ENCODE assay signal across 8 mouse cellular contexts in the genomic region with DNA sequence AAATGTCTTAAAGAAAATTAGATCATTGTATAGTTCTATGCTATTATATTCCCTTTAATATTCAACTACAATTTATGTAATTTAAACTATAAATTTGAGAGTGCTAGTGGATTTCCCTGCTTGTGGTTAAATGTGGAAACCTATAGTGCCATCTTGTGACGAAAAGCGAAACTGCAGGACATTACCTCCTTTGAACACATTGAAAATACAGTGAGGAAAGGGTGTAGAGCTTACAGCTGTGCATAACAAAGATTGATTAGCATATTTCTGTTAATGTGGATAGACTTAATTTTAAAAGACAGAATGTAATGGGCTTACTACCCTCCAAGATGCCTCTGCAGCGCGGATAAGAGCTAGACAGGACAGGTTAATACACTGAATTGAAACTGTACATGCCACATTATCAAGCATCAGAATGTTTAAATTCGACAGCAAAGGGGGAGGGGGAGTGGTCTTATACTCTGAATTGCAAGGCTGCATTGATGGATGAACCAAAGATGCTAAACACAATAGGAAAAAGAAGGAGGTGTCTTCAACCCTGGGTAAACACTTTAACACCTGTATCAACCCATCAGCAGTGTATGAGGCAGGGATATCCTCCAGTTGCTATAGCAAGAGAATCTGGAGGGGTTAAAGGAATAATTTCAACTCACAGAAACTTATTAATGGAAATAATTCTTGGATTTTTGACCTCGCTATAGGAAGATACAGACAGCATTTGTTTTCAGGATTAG.
DNase-seq lines count a peak whose midpoint lies in the region; ATAC-seq and TF ChIP-seq lines count a peak whose summit lies in the region.

No protein-coding gene starts in this region.

- TF ChIP-seq RAD21 in MEL (IDR thresholded peaks at IDR 0.05; ENCODE audit: low read depth, low read length): peak; percentile 83

- H3K9ac ChIP-seq in MEL (ENCODE audit: control insufficient read depth, low read depth, low read length, poor library complexity, severe bottlenecking): no peak overlapping the region
- no peak overlapping the region for H3K9ac ChIP-seq in kidney, embryonic 15.5 days
- no peak overlapping the region for H3K9ac ChIP-seq in limb, embryonic 11.5 days (ENCODE audit: low read length)
- H3K9ac ChIP-seq in neural tube, embryonic 13.5 days: no peak overlapping the region

- ATAC-seq in kidney, embryonic 15.5 days (replicated peaks; ENCODE audit: low FRiP score): 0 out of 2 replicates have a peak, but pooled peaks have one; percentile 46
- ATAC-seq in limb, embryonic 11.5 days (ENCODE audit: insufficient number of reproducible peaks, low FRiP score, low TSS enrichment, low read depth): no peak
- ATAC-seq in neural tube, embryonic 13.5 days (ENCODE audit: low read depth): peak; percentile 69

- DNase-seq in CD4-positive helper T cell, adult 2 months (ENCODE audit: low read depth, low spot score): peak; percentile 51
- peak; percentile 77 for DNase-seq in MEL (ENCODE audit: low read depth, low spot score)
- peak; percentile 15 to 20 for DNase-seq in cerebellum, adult 2 months
- peak; percentile 67 for DNase-seq in forelimb bud, embryonic 11.5 days (ENCODE audit: low read depth, low spot score)
- DNase-seq in limb, embryonic 11.5 days (ENCODE audit: low spot score): peak; percentile 80
- no peak for DNase-seq in urinary bladder, postnatal 4 days (ENCODE audit: low spot score in 2 of 2)

- WGBS in cerebellum, adult 2 months: 23% methylated on average over 6 of the region's 6 CpGs
- 30% methylated on average over 6 of the region's 6 CpGs for whole genome bisulfite sequencing in kidney, embryonic 15.5 days
- 30% methylated on average over 6 of the region's 6 CpGs for WGBS in limb, embryonic 11.5 days
- 25% methylated on average over 6 of the region's 6 CpGs for WGBS in neural tube, embryonic 13.5 days

- H3K79me2 ChIP-seq in MEL (ENCODE audit: control insufficient read depth, insufficient read depth, low read length, poor library complexity): no peaks in the 10 kb centered on the region

- TF ChIP-seq EP300 in MEL (IDR thresholded peaks at IDR 0.05; ENCODE audit: low read depth in 1 of 2, low read length in 2 of 2): no peak

- H3K27me3 ChIP-seq in MEL (ENCODE audit: control insufficient read depth in 1 of 2, insufficient read depth in 2 of 2, low read length in 2 of 2): no peaks in the 10 kb centered on the region
- no peaks in the 10 kb centered on the region for H3K27me3 ChIP-seq in cerebellum, adult 2 months (ENCODE audit: control insufficient read depth, insufficient read depth, low read length)
- H3K27me3 ChIP-seq in kidney, embryonic 15.5 days: no peaks in the 10 kb centered on the region
- H3K27me3 ChIP-seq in limb, embryonic 11.5 days (ENCODE audit: control insufficient read depth, insufficient read depth, low read length): no peaks in the 10 kb centered on the region
- H3K27me3 ChIP-seq in neural tube, embryonic 13.5 days: no peaks in the 10 kb centered on the region

- TF ChIP-seq CTCF in MEL (IDR thresholded peaks at IDR 0.05 in 2 of 3, conservative IDR thresholded peaks at IDR 0.05 in 1 of 3; ENCODE audit: control insufficient read depth in 1 of 3, insufficient read depth in 1 of 3, low read depth in 2 of 3, low read length in 3 of 3, poor library complexity in 1 of 3, severe bottlenecking in 1 of 3): peak in 2 of 3 experiments; percentile 61 to 68; a peak in 4 of 6 replicates
- peak; percentile 47; the same call in 1 of the 2 replicates for TF ChIP-seq CTCF in cerebellum, adult 2 months (IDR thresholded peaks at IDR 0.05; ENCODE audit: borderline replicate concordance, insufficient read depth, low read depth, low read length)

- no peak overlapping the region for H3K4me3 ChIP-seq in MEL (ENCODE audit: control insufficient read depth in 1 of 2, insufficient read depth in 1 of 2, low read depth in 2 of 2, low read length in 2 of 2)
- no peak overlapping the region for H3K4me3 ChIP-seq in cerebellum, adult 2 months (replicated peaks; ENCODE audit: insufficient read depth, low read depth, low read length)
- H3K4me3 ChIP-seq in kidney, embryonic 15.5 days (replicated peaks): no peak overlapping the region
- H3K4me3 ChIP-seq in limb, embryonic 11.5 days (ENCODE audit: low read depth, low read length): no peak overlapping the region
- no peak overlapping the region for H3K4me3 ChIP-seq in neural tube, embryonic 13.5 days

- no peaks in the 10 kb centered on the region for H3K9me3 ChIP-seq in MEL (replicated peaks; ENCODE audit: insufficient read depth, low read length)
- H3K9me3 ChIP-seq in kidney, embryonic 15.5 days (replicated peaks): no peaks in the 10 kb centered on the region
- H3K9me3 ChIP-seq in limb, embryonic 11.5 days (ENCODE audit: control insufficient read depth, low read length): no peaks in the 10 kb centered on the region
- no peaks in the 10 kb centered on the region for H3K9me3 ChIP-seq in neural tube, embryonic 13.5 days

- H3K27ac ChIP-seq in MEL (ENCODE audit: control insufficient read depth, low read depth, low read length): no peak overlapping the region
- no peak overlapping the region for H3K27ac ChIP-seq in cerebellum, adult 2 months (ENCODE audit: insufficient read depth, low read length)
- H3K27ac ChIP-seq in kidney, embryonic 15.5 days: no peak overlapping the region
- H3K27ac ChIP-seq in limb, embryonic 11.5 days (replicated peaks; ENCODE audit: low read depth, low read length): no peak overlapping the region
- no peak overlapping the region for H3K27ac ChIP-seq in neural tube, embryonic 13.5 days (replicated peaks)

- H3K36me3 ChIP-seq in MEL (ENCODE audit: control insufficient read depth in 1 of 2, insufficient read depth in 2 of 2, low read length in 2 of 2): no peaks in the 10 kb centered on the region
- no peaks in the 10 kb centered on the region for H3K36me3 ChIP-seq in kidney, embryonic 15.5 days
- no peaks in the 10 kb centered on the region for H3K36me3 ChIP-seq in limb, embryonic 11.5 days (ENCODE audit: control insufficient read depth, insufficient read depth, low read length)
- H3K36me3 ChIP-seq in neural tube, embryonic 13.5 days: no peaks in the 10 kb centered on the region

- no peak for TF ChIP-seq POLR2A in MEL (IDR thresholded peaks at IDR 0.05; ENCODE audit: control insufficient read depth in 1 of 2, insufficient read depth in 1 of 2, low read depth in 1 of 2, low read length in 2 of 2, poor library complexity in 1 of 2)
- no peak for TF ChIP-seq POLR2A in cerebellum, adult 2 months (IDR thresholded peaks at IDR 0.05; ENCODE audit: borderline replicate concordance, insufficient read depth, low read length)

- no peak overlapping the region for H3K4me2 ChIP-seq in kidney, embryonic 15.5 days
- no peak overlapping the region for H3K4me2 ChIP-seq in limb, embryonic 11.5 days (ENCODE audit: low read depth, severe bottlenecking)
- no peak overlapping the region for H3K4me2 ChIP-seq in neural tube, embryonic 13.5 days

- H3K4me1 ChIP-seq in MEL (ENCODE audit: control insufficient read depth in 1 of 2, insufficient read depth in 2 of 2, low read length in 2 of 2): no peaks in the 10 kb centered on the region
- no peaks in the 10 kb centered on the region for H3K4me1 ChIP-seq in cerebellum, adult 2 months (ENCODE audit: control insufficient read depth, insufficient read depth, low read length)
- no peaks in the 10 kb centered on the region; the same call in 1 of the 2 replicates for H3K4me1 ChIP-seq in kidney, embryonic 15.5 days
- H3K4me1 ChIP-seq in limb, embryonic 11.5 days (ENCODE audit: control insufficient read depth, insufficient read depth, low read length): no peaks in the 10 kb centered on the region
- 0 out of 2 replicates have a peak, but pooled peaks cover 4% of the 10 kb centered on the region for H3K4me1 ChIP-seq in neural tube, embryonic 13.5 days (replicated peaks)

TF ChIP-seq in MEL, 35 proteins besides CTCF, POLR2A, EP300 and RAD21:
- TF ChIP-seq GABPA (IDR thresholded peaks at IDR 0.05; ENCODE audit: low read depth, low read length) (no peak), ZC3H11A (IDR thresholded peaks at IDR 0.05; ENCODE audit: low read depth, low read length) (peak; percentile 60), SMC3 (IDR thresholded peaks at IDR 0.05; ENCODE audit: low read depth, low read length) (peak; percentile 74), GATA1 (IDR thresholded peaks at IDR 0.05; ENCODE audit: low read depth, low read length) (no peak)

Comparison
In these comparisons a context has a peak if more than half of its experiments do, and no peak if none do; other contexts are left out.
1. DNase-seq: peak in CD4-positive helper T cell, adult 2 months (single experiment), MEL (single experiment), cerebellum, adult 2 months (2 of 2), forelimb bud, embryonic 11.5 days (single experiment) and limb, embryonic 11.5 days (single experiment); none in urinary bladder, postnatal 4 days (0 of 2).